Mouse (Mus musculus) lung, postnatal 0 days (tissue): ENCODE data around the gene Tmem210.

Source experiments
- CTCF ChIP-seq: IDR thresholded peaks from 2 replicates; pipeline ENCODE4 v1.5.1; 2016; ENCODE audit warnings: antibody characterized with exemption, mild to moderate bottlenecking
- EP300 ChIP-seq: IDR thresholded peaks from 2 replicates; pipeline ENCODE4 v1.6.1; 2016; ENCODE audit warnings: antibody characterized with exemption, mild to moderate bottlenecking, control low read depth

DNA sequence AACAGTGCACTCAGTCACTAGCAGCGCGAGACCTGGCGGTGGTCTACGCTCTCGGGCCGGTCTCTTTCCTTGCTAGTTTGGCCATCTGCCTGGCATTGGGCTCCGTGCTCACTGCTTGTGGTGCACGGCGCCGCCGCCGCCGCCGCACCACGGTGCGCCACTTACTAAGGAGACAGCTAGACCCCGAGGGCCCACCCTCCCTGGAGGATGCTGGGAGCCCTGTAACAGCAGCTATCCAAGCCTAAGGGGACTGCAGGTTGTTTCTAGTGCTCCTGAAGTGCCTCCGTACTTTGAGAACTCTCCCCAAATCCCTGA lies 2.8 kb downstream of the Tmem210 start:
- no peak for TF ChIP-seq CTCF
- no peak for TF ChIP-seq EP300
